Mouse (Mus musculus) testis, adult 2 months (tissue): ENCODE data around the gene Fry.

Source experiments
- CTCF ChIP-seq: fragments of 200-500 bp; IDR thresholded peaks from 2 replicates; pipeline ENCODE4 v1.5.1; 2012; ENCODE audit warnings: low read depth, mild to moderate bottlenecking, inconsistent platforms, low read length, moderate library complexity; ENCODE audit not compliant: control insufficient read depth, insufficient read depth, insufficient replicate concordance
- POLR2A ChIP-seq: fragments of 200-500 bp; IDR thresholded peaks from 2 replicates; pipeline ENCODE4 v1.6.1; 2012; ENCODE audit warnings: low read depth, mild to moderate bottlenecking, inconsistent platforms, low read length, moderate library complexity; ENCODE audit not compliant: control insufficient read depth

DNA sequence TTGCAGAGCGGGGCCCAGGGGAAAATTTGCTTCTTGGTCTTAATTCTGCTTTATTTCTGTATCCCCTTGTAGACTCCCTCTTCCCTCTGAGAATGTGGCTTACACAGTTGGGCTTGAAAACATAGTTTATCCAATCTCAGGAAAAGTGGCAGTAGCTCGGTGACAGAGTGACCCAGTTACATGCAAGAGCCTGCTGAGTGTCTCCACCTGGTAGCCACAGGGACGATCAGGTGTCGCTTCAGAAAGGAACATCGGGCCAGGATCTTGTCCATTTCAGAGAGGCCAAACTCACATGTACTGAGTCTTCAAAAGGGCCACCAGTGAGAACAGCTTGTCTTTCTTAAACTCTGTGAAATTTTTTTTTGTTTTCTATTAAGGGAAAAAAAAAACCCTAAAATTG is 117.5 kb downstream of the Fry start:
- TF ChIP-seq CTCF (no peak), POLR2A (no peak)
